Mouse (Mus musculus) adipocyte (in vitro differentiated cells): Measurements from ENCODE around the gene Esr1.

ENCODE experiments used
- DNase-seq: peaks from one replicate; pipeline ENCODE4 v3.0.0-alpha.2; 2016; ENCODE audit warnings: low spot score

Esr1 gene

DNA sequence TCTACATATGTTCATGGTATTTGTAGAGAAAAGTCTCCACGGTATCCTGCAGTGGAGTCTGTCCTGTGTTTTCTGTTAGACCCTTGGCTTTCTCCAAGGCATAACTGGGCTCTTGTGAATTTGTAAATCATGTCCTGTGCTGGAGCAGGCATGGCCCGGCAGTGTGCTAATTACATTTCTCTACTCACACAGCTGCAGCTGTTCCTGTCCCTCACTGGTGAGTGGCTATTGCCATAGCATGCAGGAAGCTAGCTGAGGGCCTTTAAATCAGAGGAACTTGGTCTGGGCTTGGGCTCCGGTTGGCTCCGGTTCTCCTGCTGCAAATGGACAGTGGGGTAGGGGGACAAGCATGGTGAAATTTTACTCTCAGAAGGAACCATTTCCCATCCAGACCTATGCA is 226.7 kb downstream of the Esr1 start:
- no peak for DNase-seq

DNA sequence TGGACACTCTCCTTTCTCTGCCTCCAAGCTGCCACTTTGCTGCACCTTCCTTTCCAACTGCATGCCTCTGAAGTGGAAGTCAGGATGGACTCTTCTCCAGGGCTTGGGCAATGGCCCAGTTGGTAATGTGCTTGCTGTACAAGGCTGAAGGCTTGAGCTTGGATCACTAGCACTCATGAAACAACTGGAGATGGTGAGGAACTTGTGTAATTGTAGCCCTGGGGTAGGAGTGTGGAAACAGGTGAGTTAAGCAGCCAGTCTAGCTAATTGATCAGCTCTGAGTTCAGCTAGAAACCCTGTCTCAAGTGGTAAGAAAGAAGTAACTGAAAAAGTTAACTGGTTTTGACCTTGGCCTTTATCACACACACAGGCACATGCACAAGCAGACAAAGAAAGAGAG is 229.6 kb downstream of the Esr1 start:
- no peak for DNase-seq

DNA sequence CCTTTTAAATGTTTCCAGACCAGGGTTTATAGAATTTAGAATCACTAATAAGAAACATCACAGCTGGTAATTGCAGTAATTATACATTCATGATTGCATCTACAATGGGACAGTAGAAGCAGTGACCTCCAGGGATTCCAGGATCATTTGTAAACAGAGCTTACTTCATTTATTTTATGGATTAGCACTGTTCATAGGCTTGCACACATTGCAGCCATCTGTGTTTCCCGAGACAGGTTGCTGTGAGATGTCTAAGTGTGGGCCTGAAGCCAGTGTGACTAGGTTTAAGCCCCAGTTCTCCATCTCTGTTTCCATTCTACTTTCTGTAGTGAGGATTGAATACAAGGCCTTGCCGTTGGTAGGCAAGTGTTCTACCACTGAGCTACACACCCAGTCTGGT is 236.1 kb downstream of the Esr1 start:
- DNase-seq = no peak

DNA sequence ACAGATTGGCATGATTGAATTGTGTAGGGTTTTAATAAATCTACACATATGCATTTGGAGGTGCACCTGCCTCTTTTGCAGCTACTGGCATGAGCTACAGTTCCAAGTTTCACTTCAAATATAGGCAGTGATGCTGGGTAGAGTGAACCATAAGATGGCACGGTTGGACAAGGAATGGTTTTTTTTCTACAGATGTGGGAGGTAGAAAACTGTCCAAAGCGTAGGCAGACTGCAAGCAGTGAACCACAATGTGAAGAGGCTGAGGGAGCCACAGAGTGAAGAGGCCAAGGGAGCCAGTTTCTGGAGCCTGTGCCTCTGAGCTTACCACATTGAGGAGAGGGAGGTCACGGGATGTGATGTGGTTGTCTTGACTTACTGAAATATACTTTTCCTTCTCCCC is 238.5 kb downstream of the Esr1 start:
- no peak for DNase-seq

DNA sequence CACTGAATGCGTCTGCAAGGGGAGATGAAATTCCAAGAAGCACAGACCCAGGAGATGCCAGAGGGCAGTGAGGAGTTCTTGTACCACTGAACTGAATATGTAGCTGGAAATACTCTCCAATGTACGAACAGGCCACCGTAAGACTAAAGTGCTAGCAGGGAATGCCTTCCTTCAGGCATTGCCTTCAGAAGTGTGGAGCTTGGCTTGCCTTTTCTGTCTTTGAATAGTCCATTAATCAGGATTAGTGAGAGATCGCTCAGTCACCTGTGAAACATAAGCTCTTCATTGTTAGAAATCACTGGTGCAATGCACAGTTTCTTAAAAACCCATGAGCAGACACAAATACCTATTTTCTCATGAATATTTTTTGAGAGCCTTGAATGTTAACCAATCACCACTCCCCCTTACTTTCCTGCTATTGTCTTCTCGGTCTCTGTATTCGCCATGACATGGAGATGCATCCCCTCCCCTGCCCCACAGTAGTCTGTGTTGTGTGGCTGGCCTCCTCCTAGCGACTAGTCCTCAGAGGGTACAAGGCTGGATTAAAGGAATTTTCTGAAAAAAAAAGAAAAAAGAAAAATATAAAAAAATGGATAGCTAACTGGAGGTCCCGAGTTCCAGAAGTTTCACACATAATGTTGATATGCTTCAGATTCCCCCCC is 263.8 kb downstream of the Esr1 start:
- DNase-seq = no peak

DNA sequence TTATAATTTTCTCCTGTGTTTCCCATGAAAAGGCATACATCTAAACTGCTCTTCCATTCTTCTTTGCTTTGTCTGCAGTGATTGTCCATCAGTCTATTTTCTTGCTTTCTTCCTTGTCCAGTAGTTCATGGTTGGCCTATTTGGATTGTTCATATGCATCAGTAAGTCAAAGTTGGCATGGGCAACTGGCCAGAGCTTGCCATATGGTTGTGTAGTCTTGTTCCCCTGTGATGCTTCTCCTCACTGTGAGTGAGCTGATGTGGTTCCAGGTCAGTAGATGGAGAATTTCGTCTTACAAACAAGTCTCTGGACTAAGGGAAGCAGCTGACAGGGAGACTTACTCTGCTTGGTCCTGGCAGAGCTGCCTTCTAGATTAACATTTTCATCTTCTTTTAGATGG is 270.0 kb downstream of the Esr1 start:
- no peak for DNase-seq

DNA sequence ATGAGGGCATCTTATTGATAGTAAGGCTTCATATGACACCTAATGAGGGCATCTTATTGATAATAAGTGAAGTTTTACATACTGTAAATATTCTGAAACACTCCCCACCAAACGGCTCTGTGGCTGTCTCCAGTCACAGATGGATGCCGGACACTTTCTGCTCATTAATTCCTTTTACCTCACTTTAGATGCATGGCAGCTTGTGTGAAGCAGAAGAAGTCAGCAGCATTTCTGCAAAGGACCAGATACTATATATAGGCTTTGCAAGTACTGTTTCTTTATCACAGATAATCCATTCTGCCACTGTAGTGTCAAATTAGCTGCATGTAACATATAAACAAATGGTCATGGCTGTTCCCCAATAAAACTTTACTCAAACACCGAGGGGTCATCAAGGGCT is 274.1 kb downstream of the Esr1 start:
- no peak for DNase-seq

DNA sequence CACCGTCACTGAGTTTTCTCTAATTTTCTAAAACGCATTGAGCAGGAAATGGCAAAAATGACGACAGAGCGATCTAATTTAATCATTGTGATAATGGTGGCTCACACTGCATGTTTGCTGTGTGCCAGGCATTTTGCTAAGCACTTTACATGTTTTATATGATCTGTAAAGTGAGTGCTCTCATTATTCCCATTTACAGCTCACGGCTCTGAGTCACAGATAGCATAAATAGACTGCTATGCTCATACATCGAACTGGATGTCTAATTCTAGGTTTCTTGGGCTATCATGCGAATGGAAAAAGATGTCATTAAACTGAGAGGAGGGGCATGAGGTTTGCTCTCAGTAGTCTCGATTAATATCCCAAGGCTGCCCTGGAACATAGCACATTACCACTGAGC is 274.6 kb downstream of the Esr1 start:
- DNase-seq = no peak

DNA sequence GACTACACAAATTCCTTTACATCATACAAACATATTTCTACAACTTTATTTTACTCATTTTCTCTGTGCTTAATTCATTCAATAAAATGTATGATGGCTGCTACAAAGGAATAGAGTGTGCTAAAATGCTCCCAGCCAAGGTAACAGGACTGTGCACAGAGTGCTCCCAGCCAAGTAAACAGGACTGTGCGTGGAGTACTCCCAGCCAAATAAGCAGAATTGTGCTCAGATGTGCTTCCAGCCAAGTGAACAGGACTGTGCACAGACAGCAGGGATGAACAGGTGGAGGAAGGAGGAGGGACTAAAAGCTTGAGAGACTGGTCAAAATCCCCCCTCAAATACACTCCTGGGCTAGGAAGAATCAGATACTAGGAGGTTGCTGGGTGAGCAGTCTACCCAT is 282.1 kb downstream of the Esr1 start:
- DNase-seq = no peak

DNA sequence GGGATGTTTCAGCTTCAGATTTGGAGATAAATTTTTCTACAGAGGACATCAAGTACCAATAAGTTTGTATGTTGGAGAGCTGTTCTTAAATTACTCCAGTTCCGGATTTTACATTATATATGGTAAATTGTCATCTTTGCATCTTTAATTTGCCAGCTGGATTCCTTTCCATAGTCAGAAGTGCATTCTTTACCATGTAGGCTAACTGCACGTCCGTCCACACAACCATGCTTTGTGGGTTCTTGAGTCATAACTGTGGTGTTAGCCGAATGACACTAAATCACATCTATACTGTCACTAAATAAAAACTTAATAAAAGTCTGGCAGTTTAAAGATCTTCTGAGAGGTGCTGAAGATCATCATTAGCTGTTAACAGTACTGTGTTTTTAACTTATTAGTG is 286.4 kb downstream of the Esr1 start:
- no peak for DNase-seq

DNA sequence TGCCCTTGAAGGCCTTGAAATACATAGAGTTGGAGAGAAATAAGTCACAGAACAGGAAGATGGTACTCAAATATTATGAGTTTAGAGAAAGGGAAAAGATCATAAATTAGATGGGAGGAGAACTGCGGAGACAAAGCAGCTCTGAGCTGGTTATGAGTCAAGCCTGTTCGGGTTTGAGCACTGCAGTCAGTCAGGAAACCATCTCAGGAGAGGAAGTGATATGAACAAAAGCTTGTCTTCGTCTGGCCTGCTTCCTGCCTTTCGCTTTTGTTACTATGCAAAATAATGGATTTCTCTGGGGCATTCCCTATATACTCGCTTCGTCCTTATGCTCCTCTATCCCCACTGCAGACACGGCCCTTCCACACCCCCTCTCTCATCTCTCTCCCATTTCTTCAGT is 288.9 kb downstream of the Esr1 start:
- DNase-seq = no peak

DNA sequence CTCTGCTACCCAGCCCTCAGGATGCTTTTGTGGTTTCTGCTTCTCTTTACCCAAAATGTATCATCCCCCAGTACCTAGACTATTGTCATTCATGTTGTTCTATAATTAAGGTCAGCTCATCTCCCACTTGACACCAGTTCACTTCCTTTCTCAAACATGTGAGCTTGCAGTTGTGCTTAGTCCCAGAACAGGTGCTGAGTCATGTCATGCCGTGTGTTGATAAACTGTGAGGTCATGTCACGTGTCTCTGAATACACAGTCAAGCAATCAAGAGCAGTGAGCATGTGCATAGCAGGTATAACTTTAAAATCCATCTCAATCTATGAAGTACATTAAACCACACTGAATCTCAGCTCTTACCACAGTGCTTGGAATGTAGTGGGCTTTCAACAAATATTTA is 297.9 kb downstream of the Esr1 start:
- DNase-seq = no peak

DNA sequence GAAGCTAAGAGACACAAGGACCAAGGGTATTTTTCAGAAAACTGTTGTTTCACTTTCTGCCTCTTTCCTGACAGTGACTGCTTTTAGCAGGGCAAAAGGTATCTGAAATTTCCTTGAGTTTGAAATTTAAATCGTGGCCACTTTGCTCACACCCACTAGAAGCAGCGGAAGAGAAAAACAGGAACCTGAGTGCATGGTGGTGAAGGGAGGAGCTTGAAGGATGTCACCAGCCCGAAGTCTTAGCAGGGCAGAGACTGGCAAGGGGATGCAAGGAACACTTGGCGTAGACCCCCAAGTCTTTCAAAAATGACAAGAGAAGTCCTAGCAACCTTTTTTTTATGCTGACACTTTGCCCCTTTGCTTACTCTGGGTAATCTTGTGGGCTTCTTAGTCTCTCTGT is 299.1 kb downstream of the Esr1 start:
- DNase-seq = no peak

DNA sequence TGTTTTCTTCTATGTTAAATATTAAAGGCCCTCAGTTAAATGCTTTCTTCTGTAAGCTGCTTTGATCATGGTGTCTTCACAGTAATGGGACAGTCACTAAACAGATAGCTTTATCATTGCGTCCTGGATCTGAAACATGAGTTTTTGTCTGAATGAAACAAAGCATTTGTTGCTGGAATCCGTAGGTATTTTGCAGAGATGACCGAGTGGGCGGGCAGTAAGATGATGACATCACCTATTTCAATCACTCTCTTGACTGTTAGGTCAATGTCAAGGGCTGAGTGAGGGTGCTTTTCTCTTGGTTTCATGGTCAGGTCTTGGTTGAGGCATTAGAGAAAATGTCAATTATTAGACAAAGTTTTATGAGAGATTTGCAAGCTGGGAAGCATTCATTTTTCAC is 307.7 kb downstream of the Esr1 start:
- DNase-seq = no peak

DNA sequence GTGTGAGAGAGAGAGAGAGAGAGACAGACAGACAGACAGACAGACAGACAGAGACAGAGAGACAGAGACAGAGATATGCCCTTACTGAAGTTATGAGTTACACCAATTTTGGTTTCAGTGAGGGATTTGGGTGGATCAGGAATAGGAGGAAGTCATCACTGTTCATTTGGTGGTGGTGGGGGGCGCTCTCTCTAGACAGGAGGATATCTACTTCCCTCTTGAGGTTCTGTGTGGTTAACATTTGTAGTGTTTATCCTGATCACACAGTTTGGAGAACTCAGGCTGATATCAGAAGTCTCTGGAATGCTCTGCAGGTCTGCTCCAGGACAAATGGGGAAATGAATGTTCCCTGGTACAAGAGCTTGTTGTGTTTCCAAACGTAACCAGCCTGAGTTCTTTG is 312.2 kb downstream of the Esr1 start:
- DNase-seq = no peak

DNA sequence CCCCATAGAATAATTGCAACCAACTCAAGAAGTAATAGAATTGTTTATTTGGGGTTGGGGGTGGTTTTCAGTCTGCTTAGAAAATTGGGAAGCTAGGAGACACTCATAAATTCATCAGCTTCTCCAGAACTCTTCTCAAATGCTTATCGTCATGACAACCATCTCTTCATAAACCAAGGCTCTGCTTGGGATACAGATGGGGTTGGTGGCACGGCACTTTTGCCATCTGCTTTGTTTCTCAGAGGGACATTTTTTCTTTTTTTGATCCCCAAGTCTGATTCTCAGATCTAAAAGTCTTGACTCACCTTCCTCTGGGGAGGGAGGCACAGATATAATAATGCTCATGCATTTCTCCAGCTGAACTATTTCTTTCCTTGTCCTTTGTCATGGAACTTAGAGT is 313.0 kb downstream of the Esr1 start:
- DNase-seq = no peak

DNA sequence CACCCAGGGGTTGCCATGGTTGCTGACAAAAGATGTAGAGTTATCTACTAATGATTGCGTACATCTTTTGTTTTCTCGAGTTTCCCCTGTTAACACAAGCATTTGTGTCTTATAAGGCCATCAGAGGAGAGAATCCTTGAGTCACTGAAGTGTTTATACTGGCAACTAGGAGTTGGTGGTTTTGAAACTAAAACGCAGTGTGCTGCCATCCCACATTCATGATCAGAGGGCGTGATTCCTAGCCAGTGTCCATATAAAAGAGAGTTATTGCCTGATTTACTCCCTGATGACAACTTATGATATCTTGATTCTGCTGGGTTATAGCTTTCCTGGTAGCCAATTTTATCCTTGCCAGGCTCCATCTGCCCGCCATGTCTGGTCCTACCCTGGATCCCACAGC is 331.8 kb downstream of the Esr1 start:
- DNase-seq = no peak

DNA sequence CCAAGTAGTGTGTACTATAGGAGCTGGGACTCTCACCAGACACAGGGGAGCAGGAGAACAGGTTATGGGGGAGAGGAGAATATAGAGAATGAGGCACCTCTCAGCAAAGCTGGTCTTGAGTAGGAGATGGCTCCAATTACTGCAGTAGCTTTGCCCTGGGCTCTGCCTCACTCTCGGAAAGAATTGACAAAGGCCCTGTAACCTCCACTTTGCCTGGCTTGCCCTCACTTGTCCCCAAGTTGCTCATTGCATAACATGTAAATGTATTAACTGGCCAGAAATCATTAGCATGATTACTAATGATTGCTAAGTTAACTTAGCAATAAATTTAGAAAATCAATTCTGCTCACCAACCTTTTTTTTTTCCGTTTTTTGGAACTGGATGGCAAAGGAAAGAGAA is 333.3 kb downstream of the Esr1 start:
- no peak for DNase-seq

DNA sequence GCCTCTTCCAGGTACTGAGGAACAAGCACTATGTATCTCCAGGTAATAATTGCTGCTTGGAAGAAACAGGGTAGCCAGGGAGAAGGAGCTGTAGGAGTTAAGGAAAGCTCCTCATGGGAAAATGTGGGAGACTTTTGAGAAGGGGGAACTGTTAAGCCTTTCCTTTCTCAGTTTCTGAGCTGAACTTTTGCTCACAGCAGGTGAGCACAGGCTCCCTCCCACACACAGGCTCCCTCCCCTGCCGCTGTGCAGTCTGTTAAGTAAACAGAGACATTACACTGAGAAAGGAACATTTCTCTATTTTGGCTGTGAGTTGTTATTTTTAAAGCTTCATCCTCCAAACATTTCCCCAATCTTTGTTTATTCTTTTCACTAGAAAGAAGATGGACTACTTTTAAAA is 354.4 kb downstream of the Esr1 start:
- DNase-seq = no peak

DNA sequence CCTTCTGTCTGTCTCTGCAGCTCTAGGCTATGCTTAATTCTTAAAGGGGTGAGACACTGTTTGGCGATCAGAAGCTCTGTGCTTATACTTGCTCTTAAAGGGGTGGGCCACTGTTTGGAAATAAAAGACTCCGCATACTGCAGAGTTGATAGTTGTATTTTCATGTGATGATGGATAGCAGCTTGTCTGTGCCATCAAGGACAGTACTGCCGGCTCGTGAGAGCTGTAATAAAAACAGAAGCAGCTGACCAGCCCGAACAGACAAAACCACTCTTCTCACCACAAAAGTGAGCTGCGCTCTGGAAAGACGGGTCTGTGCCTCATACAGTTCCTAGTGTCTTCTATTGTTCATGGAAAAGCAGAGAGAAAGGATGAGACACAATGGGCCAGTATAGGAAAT is 359.8 kb downstream of the Esr1 start:
- DNase-seq = no peak

DNA sequence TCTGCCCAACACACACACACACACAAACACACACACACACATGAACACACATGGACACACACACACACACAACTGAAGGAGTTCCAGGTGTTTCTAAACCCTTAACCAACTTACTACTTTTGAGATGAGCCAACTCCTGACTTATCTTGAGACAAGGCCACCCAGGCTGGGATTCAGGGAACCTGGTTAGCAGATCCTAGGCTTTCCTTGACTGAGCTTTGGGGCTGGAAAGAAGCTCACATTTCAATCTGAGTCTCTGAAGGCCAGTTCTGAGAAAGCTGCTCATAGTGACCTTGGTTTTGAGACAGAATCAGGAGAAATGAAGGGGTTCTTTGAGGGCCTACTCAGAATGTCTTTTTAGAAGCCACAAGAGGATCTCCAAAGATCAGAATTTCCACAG is 360.2 kb downstream of the Esr1 start:
- DNase-seq = no peak

DNA sequence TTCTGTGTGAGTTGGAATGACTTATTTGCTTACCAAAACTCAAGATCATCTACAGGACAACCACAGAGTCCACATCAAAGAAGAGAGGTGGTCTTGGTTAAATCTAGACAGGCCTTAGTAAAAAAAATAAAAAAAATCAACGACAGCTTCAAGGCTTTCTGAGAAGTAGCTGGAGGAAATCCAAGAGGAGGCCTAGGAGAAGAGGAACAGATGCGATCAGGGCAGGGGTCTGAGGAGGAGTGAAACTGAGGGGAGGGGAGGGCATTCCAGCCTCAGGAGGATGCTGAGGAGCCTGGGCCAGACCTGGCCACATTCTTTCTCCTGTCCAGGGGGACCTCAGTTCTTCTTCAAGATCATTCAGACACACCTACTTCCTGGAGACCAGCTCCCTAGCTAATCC is 360.6 kb downstream of the Esr1 start:
- DNase-seq = no peak

DNA sequence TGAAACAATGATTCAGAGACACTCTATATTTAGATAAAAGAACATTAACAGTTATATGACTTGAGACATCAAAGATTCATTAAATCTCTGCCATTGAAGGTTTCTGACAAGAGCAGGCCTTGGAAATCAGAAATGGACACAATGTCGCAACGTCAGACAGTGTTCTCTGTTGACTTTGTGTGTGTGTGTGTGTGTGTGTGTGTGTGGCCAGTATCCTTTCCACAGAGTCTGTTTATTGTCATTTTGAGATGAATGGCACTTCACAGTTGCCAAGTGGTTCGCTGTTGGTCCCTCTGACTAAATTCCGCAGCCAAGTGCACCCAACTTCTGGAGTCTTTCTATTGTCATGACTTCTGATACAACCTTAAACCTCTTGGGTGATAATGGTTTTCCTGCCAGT is 362.9 kb downstream of the Esr1 start:
- DNase-seq = no peak

DNA sequence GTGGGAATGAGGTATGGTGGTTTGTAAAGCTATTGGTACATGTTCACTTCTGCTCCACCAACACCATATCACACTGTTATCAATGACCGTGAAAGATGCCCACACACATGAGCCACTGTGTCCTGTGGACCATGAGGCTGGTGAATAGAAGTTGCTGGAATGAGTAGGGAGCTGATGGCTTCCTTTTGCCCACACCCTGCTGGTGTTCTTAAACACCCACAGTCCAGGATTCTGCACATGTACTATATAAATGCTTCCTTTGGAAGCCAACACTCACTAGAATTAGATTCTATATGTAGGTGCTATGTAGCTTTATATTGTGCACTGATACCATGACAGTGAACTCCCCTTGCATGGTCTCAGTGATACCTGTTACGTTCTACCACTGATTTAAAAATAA is 365.2 kb downstream of the Esr1 start:
- no peak for DNase-seq

DNA sequence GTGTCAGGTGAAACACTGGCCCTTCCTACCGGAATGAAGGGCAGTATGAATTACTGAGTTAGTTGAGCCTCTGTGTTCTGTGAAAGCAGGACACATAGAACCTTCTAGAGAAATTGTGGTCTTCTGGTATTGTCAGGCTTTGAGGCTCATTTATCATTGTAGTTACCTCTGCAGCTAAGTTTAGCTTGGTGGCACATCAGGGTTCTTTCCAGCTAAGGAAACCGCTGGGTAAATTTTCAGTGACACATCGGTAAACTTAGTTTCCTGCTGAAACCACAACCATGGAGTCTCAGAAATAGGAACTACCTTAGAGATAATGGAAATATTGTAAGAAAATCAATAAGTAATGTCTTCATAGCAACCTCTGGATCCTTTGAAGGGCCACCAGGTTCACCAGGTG is 366.0 kb downstream of the Esr1 start:
- no peak for DNase-seq
